Mouse (Mus musculus) C2C12 (cell line): ENCODE results near the gene Ehd1. TPM values are rescaled to one million over a fixed set of nuclear protein-coding genes. Genes with fewer than 3 reads are reported as not detected.

Experiments used
- H3K27me3 ChIP-seq: one replicate; pipeline ENCODE4 v1.6.1; 2011; ENCODE audit not compliant: control insufficient read depth, insufficient read depth, insufficient read length
- H3K36me3 ChIP-seq: one replicate; pipeline ENCODE4 v1.6.1; 2011; ENCODE audit not compliant: control insufficient read depth, insufficient read depth
- H3K4me3 ChIP-seq: one replicate; pipeline ENCODE4 v1.5.1; 2011; ENCODE audit warnings: mild to moderate bottlenecking, control low read depth; ENCODE audit not compliant: poor library complexity, insufficient read depth, severe bottlenecking
- H3K79me2 ChIP-seq: one replicate; pipeline ENCODE4 v1.6.1; 2011; ENCODE audit not compliant: control insufficient read depth, insufficient read depth
- H3K79me3 ChIP-seq: one replicate; pipeline ENCODE4 v1.6.1; 2011; ENCODE audit warnings: low read depth, control low read depth
- H3ac ChIP-seq: one replicate; pipeline ENCODE3; 2011; ENCODE audit warnings: low read depth; ENCODE audit not compliant: control insufficient read depth, insufficient read length
- CEBPB ChIP-seq: IDR thresholded peaks from one replicate; pipeline ENCODE4 v1.6.1; 2011; ENCODE audit warnings: low read depth, mild to moderate bottlenecking, control low read depth, moderate library complexity
- CTCF ChIP-seq: IDR thresholded peaks from one replicate; pipeline ENCODE4 v1.5.1; 2011; ENCODE audit not compliant: control insufficient read depth, insufficient read depth, insufficient read length
- FOSL1 ChIP-seq: IDR thresholded peaks from one replicate; pipeline ENCODE4 v1.8.0; 2011; ENCODE audit warnings: mild to moderate bottlenecking, low read length; ENCODE audit not compliant: poor library complexity, insufficient read depth, severe bottlenecking
- MAX ChIP-seq: IDR thresholded peaks from one replicate; pipeline ENCODE4 v1.6.1; 2011; ENCODE audit warnings: mild to moderate bottlenecking, control low read depth
- MYOD1 ChIP-seq: IDR thresholded peaks from one replicate; pipeline ENCODE4 v1.6.1; 2011; ENCODE audit warnings: low read depth; ENCODE audit not compliant: control insufficient read depth, insufficient read length
- MYOG ChIP-seq: IDR thresholded peaks from one replicate; pipeline ENCODE4 v1.6.1; 2011; ENCODE audit not compliant: control insufficient read depth, insufficient read length; ENCODE audit errors: extremely low read depth
- USF1 ChIP-seq: IDR thresholded peaks from one replicate; pipeline ENCODE4 v1.6.1; 2011; ENCODE audit warnings: low read depth, mild to moderate bottlenecking, control low read depth, moderate library complexity
- polyA plus RNA-seq: library from polyadenylated mRNA; unstranded; fragments of >200 nt; fragmentation: generic; extraction: Trizol; gene quantifications from one replicate; pipeline ENCODE4 v1.2.1, GENCODE M21; 2012; ENCODE audit warnings: missing spikeins

Gene Ehd1
- polyA plus RNA-seq, 1 experiment: 219 TPM

- H3K4me3 ChIP-seq: no peak overlapping the region
- H3K27me3 ChIP-seq: no peaks in the 10 kb centered on the region
- no peaks in the 10 kb centered on the region for H3K79me3 ChIP-seq
- TF ChIP-seq USF1 (no peak), CEBPB (no peak), CTCF (no peak), FOSL1 (no peak), MYOD1 (no peak)
- no peak overlapping the region for H3ac ChIP-seq
- no peaks in the 10 kb centered on the region for H3K79me2 ChIP-seq
- no peaks in the 10 kb centered on the region for H3K36me3 ChIP-seq
These were observed 7.8 kb upstream of the Ehd1 start for GRCm38 (mm10) chr19:6268670-6269132.

GRCm38 (mm10) chr19:6269798-6270475, 6.6 kb upstream of the Ehd1 start:
- no peaks in the 10 kb centered on the region for H3K79me3 ChIP-seq
- H3K79me2 ChIP-seq: no peaks in the 10 kb centered on the region
- TF ChIP-seq MYOG: no peak
- no peak for TF ChIP-seq CEBPB
- TF ChIP-seq CTCF: no peak
- TF ChIP-seq USF1: no peak
- TF ChIP-seq FOSL1: no peak
- TF ChIP-seq MAX: no peak
- no peak for TF ChIP-seq MYOD1
- no peaks in the 10 kb centered on the region for H3K27me3 ChIP-seq
- no peak overlapping the region for H3K4me3 ChIP-seq
- no peaks in the 10 kb centered on the region for H3K36me3 ChIP-seq
- H3ac ChIP-seq: no peak overlapping the region

DNA sequence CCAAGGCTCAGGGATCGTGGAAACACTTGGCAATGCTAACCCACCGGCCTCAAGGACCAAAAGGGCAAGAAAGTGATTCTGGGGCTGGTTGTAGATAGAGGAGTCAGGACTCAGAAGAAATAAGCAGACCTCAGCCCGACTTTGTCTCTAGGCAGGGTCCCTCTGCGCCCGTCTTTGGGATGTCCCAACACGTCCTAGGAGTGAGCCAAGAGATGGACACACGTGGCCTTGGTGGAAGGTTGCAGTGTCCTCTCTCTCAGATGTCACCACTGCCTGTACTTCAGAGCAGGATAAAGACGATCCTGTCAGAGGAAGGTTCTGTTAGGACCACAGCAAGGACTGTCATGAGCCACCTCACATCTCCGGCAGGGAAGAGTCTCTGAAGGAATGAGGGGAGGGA, 5.9 kb upstream of the Ehd1 start:
- Histone ChIP-seq H3K79me3 (no peaks in the 10 kb centered on the region), H3K27me3 (no peaks in the 10 kb centered on the region), H3K79me2 (peaks cover 2% of the 10 kb centered on the region), H3K36me3 (no peaks in the 10 kb centered on the region), H3ac (no peak overlapping the region), H3K4me3 (no peak overlapping the region)
- no peak for TF ChIP-seq MYOG
- TF ChIP-seq CEBPB: no peak
- no peak for TF ChIP-seq MAX
- TF ChIP-seq FOSL1: no peak
- no peak for TF ChIP-seq MYOD1
- TF ChIP-seq USF1: no peak

GRCm38 (mm10) chr19:6271206-6271605, 5.3 kb upstream of the Ehd1 start:
- no peaks in the 10 kb centered on the region for H3K27me3 ChIP-seq
- peaks cover 7% of the 10 kb centered on the region for H3K79me2 ChIP-seq
- H3K79me3 ChIP-seq: no peaks in the 10 kb centered on the region
- TF ChIP-seq MAX (no peak), CEBPB (no peak), CTCF (no peak), MYOD1 (no peak), MYOG (no peak), USF1 (no peak), FOSL1 (no peak)
- H3K4me3 ChIP-seq: no peak overlapping the region
- H3K36me3 ChIP-seq: no peaks in the 10 kb centered on the region
- no peak overlapping the region for H3ac ChIP-seq

GRCm38 (mm10) chr19:6272053-6272452, 4.5 kb upstream of the Ehd1 start:
- TF ChIP-seq MYOD1 (no peak), FOSL1 (no peak), USF1 (no peak), MYOG (no peak), CTCF (no peak), CEBPB (no peak), MAX (no peak)
- Histone ChIP-seq H3K79me3 (peaks cover 2% of the 10 kb centered on the region), H3K36me3 (no peaks in the 10 kb centered on the region), H3K4me3 (no peak overlapping the region), H3K79me2 (peaks cover 11% of the 10 kb centered on the region), H3ac (no peak overlapping the region), H3K27me3 (no peaks in the 10 kb centered on the region)

- no peaks in the 10 kb centered on the region for H3K36me3 ChIP-seq
- no peak overlapping the region for H3ac ChIP-seq
- H3K79me2 ChIP-seq: peaks cover 18% of the 10 kb centered on the region
- no peaks in the 10 kb centered on the region for H3K27me3 ChIP-seq
- H3K4me3 ChIP-seq: no peak overlapping the region
- peaks cover 7% of the 10 kb centered on the region for H3K79me3 ChIP-seq
- TF ChIP-seq CTCF: no peak
- no peak for TF ChIP-seq MAX
- no peak for TF ChIP-seq CEBPB
- no peak for TF ChIP-seq FOSL1
- TF ChIP-seq MYOD1: no peak
- no peak for TF ChIP-seq MYOG
- no peak for TF ChIP-seq USF1
These were observed 3.8 kb upstream of the Ehd1 start for GRCm38 (mm10) chr19:6272738-6273137.
